Mouse (Mus musculus) limb, embryonic 15.5 days (tissue): Measurements from ENCODE around the gene Dcbld2. TPM values are rescaled to one million over a fixed set of nuclear protein-coding genes. Genes with fewer than 3 reads are reported as not detected.

Experiments
- ATAC-seq: fragments of 200-750 bp; cut with Nextera tagmentation; 2 replicates; pipeline ENCODE4 v1.8.0; 2017; ENCODE audit warnings: low read depth, moderate TSS enrichment; ENCODE audit not compliant: insufficient number of reproducible peaks, low FRiP score, low TSS enrichment
- H3K27ac ChIP-seq: fragments of 300-500 bp; sonication (generic); 2 replicates; pipeline ENCODE4 v1.5.1; 2015; ENCODE audit warnings: moderate library complexity, mild to moderate bottlenecking, inconsistent platforms
- H3K27me3 ChIP-seq: fragments of 300-500 bp; sonication (generic); 2 replicates; pipeline ENCODE4 v1.6.1; 2015; ENCODE audit warnings: inconsistent platforms
- H3K36me3 ChIP-seq: fragments of 300-500 bp; sonication (generic); 2 replicates; pipeline ENCODE4 v1.6.1; 2015; ENCODE audit warnings: inconsistent platforms
- H3K4me1 ChIP-seq: fragments of 300-500 bp; sonication (generic); 2 replicates; pipeline ENCODE4 v1.6.1; 2015; ENCODE audit warnings: inconsistent platforms
- H3K4me2 ChIP-seq: fragments of 300-500 bp; sonication (generic); 2 replicates; pipeline ENCODE4 v1.6.1; 2015; ENCODE audit warnings: mild to moderate bottlenecking, inconsistent platforms
- H3K4me3 ChIP-seq: fragments of 300-500 bp; sonication (generic); 2 replicates; pipeline ENCODE4 v1.5.1; 2015; ENCODE audit warnings: mild to moderate bottlenecking, inconsistent platforms
- H3K9ac ChIP-seq: fragments of 300-500 bp; sonication (generic); 2 replicates; pipeline ENCODE4 v1.6.1; 2015; ENCODE audit warnings: inconsistent platforms
- H3K9me3 ChIP-seq: fragments of 300-500 bp; sonication (generic); 2 replicates; pipeline ENCODE4 v1.6.1; 2016; ENCODE audit warnings: inconsistent platforms
- WGBS: fragments of 180-500 bp; shearing (Covaris S2); methylation state at CpG from one replicate; pipeline ENCODE4 v1.1.7; 2015; 5-methylcytosine and 5-hydroxymethylcytosine counted together
- polyA plus RNA-seq: library from polyadenylated mRNA; unstranded; fragments of >200 nt; fragmentation: Nextera tagmentation; extraction: Ambion mirVana; gene quantifications from 2 replicates; pipeline ENCODE4 v1.2.1, GENCODE M21; 2015

Dcbld2 gene
- polyA plus RNA-seq: 4.7 and 5.5 TPM in 2 replicates

GRCm38 (mm10) chr16:58408062-58408486 is at the start of gene Dcbld2:
Gene Dcbld2, plus strand, starts transcription at chr16:58408443.
- H3K4me2 ChIP-seq: peak within 1 kb of the TSS; percentile 76
- peak within 1 kb of the TSS; percentile 80 for H3K27ac ChIP-seq
- peak within 1 kb of the TSS; percentile 82 for H3K9ac ChIP-seq
- WGBS: under 1% methylated on average over 31 of the region's 32 CpGs
- H3K9me3 ChIP-seq: no peaks in the 10 kb centered on the region
- H3K36me3 ChIP-seq: no peaks in the 10 kb centered on the region
- ATAC-seq: peak; percentile 100
- H3K4me3 ChIP-seq: peak within 1 kb of the TSS; percentile 91
- H3K4me1 ChIP-seq: peaks cover 11% of the 10 kb centered on the region; the same call in 1 of the 2 replicates
- no peaks in the 10 kb centered on the region; the same call in 1 of the 2 replicates for H3K27me3 ChIP-seq

- no peaks in the 10 kb centered on the region for H3K9me3 ChIP-seq
- ATAC-seq: no peak
- no peaks in the 10 kb centered on the region for H3K36me3 ChIP-seq
- H3K4me3 ChIP-seq: no peak overlapping the region
- 28% methylated on average over 1 of the region's 1 CpGs for WGBS
- H3K4me1 ChIP-seq: no peaks in the 10 kb centered on the region
- no peak overlapping the region for H3K9ac ChIP-seq
- no peaks in the 10 kb centered on the region for H3K27me3 ChIP-seq
- H3K27ac ChIP-seq: no peak overlapping the region
- no peak overlapping the region for H3K4me2 ChIP-seq
Observed at GRCm38 (mm10) chr16:58377170-58377569, 31.1 kb upstream of the Dcbld2 start.

- H3K9me3 ChIP-seq: no peaks in the 10 kb centered on the region
- 56% methylated on average over 13 of the region's 13 CpGs for WGBS
- H3K9ac ChIP-seq: no peak overlapping the region
- H3K4me2 ChIP-seq: no peak overlapping the region
- H3K4me3 ChIP-seq: no peak overlapping the region
- H3K36me3 ChIP-seq: no peaks in the 10 kb centered on the region
- H3K27ac ChIP-seq: no peak overlapping the region
- H3K27me3 ChIP-seq: no peaks in the 10 kb centered on the region
- no peak for ATAC-seq
- H3K4me1 ChIP-seq: no peaks in the 10 kb centered on the region
Observed at GRCm38 (mm10) chr16:58377756-58378503, 30.3 kb upstream of the Dcbld2 start.

GRCm38 (mm10) chr16:58386241-58386757 is 21.9 kb upstream of the Dcbld2 start:
- Histone ChIP-seq H3K4me1 (no peaks in the 10 kb centered on the region), H3K9ac (no peak overlapping the region), H3K9me3 (no peaks in the 10 kb centered on the region), H3K4me3 (no peak overlapping the region), H3K4me2 (no peak overlapping the region), H3K27ac (no peak overlapping the region), H3K36me3 (no peaks in the 10 kb centered on the region), H3K27me3 (no peaks in the 10 kb centered on the region)
- WGBS: 82% methylated on average over 4 of the region's 4 CpGs
- ATAC-seq: no peak

GRCm38 (mm10) chr16:58389143-58389755 is 19.0 kb upstream of the Dcbld2 start:
- WGBS: 40% methylated on average over 7 of the region's 7 CpGs

GRCm38 (mm10) chr16:58393036-58393435 is 15.2 kb upstream of the Dcbld2 start:
- Histone ChIP-seq H3K27me3 (no peaks in the 10 kb centered on the region), H3K36me3 (no peaks in the 10 kb centered on the region)
- ATAC-seq: no peak

More at GRCm38 (mm10) chr16:58389143-58389755, 19.0 kb upstream of the Dcbld2 start:
- no peak for ATAC-seq
- H3K27ac ChIP-seq: no peak overlapping the region
- no peak overlapping the region for H3K4me2 ChIP-seq
- no peak overlapping the region for H3K4me3 ChIP-seq
- H3K36me3 ChIP-seq: no peaks in the 10 kb centered on the region
- H3K9me3 ChIP-seq: no peaks in the 10 kb centered on the region
- H3K27me3 ChIP-seq: no peaks in the 10 kb centered on the region
- H3K9ac ChIP-seq: no peak overlapping the region
- no peaks in the 10 kb centered on the region for H3K4me1 ChIP-seq

GRCm38 (mm10) chr16:58394156-58394555 is 14.1 kb upstream of the Dcbld2 start:
- H3K4me1 ChIP-seq: no peaks in the 10 kb centered on the region
- H3K27me3 ChIP-seq: no peaks in the 10 kb centered on the region
- no peaks in the 10 kb centered on the region for H3K9me3 ChIP-seq
- H3K4me3 ChIP-seq: no peak overlapping the region
- 69% methylated on average over 5 of the region's 5 CpGs for WGBS
- no peak overlapping the region for H3K4me2 ChIP-seq
- no peak overlapping the region for H3K27ac ChIP-seq
- no peak overlapping the region for H3K9ac ChIP-seq
- no peaks in the 10 kb centered on the region for H3K36me3 ChIP-seq
- ATAC-seq: no peak

More at GRCm38 (mm10) chr16:58393036-58393435, 15.2 kb upstream of the Dcbld2 start:
- H3K9me3 ChIP-seq: no peaks in the 10 kb centered on the region
- no peak overlapping the region for H3K4me3 ChIP-seq
- no peak overlapping the region for H3K27ac ChIP-seq
- 74% methylated on average over 3 of the region's 3 CpGs for WGBS
- no peak overlapping the region for H3K9ac ChIP-seq
- no peak overlapping the region for H3K4me2 ChIP-seq
- H3K4me1 ChIP-seq: no peaks in the 10 kb centered on the region

- ATAC-seq: no peak
- no peak overlapping the region for H3K4me3 ChIP-seq
- H3K9me3 ChIP-seq: no peaks in the 10 kb centered on the region
- no peak overlapping the region for H3K4me2 ChIP-seq
- no peak overlapping the region for H3K27ac ChIP-seq
- no peaks in the 10 kb centered on the region for H3K27me3 ChIP-seq
- H3K9ac ChIP-seq: no peak overlapping the region
- WGBS: 79% methylated on average over 3 of the region's 3 CpGs
- no peaks in the 10 kb centered on the region for H3K36me3 ChIP-seq
- no peaks in the 10 kb centered on the region for H3K4me1 ChIP-seq
Observed at GRCm38 (mm10) chr16:58398604-58399003, 9.6 kb upstream of the Dcbld2 start.

- no peak overlapping the region for H3K27ac ChIP-seq
- H3K4me1 ChIP-seq: 0 out of 2 replicates have a peak, but pooled peaks cover 4% of the 10 kb centered on the region
- no peaks in the 10 kb centered on the region for H3K36me3 ChIP-seq
- H3K9ac ChIP-seq: no peak overlapping the region
- 88% methylated on average over 2 of the region's 2 CpGs for WGBS
- no peak overlapping the region for H3K4me3 ChIP-seq
- no peaks in the 10 kb centered on the region for H3K27me3 ChIP-seq
- ATAC-seq: no peak
- H3K9me3 ChIP-seq: no peaks in the 10 kb centered on the region
- no peak overlapping the region for H3K4me2 ChIP-seq
Observed at GRCm38 (mm10) chr16:58401079-58401478, 7.2 kb upstream of the Dcbld2 start.

- WGBS: 21% methylated on average over 7 of the region's 7 CpGs
- H3K4me3 ChIP-seq: no peak overlapping the region
- peaks cover 9% of the 10 kb centered on the region; the same call in 1 of the 2 replicates for H3K4me1 ChIP-seq
- H3K9ac ChIP-seq: no peak overlapping the region
- ATAC-seq: no peak
- H3K27me3 ChIP-seq: no peaks in the 10 kb centered on the region; the same call in 1 of the 2 replicates
- no peaks in the 10 kb centered on the region for H3K36me3 ChIP-seq
- no peak overlapping the region for H3K27ac ChIP-seq
- H3K9me3 ChIP-seq: no peaks in the 10 kb centered on the region
- no peak overlapping the region for H3K4me2 ChIP-seq
Observed at GRCm38 (mm10) chr16:58404665-58405064, 3.6 kb upstream of the Dcbld2 start.

GRCm38 (mm10) chr16:58405271-58405670 is 3.0 kb upstream of the Dcbld2 start:
- 73% methylated on average over 4 of the region's 4 CpGs for WGBS
- Histone ChIP-seq H3K4me1 (peaks cover 11% of the 10 kb centered on the region; the same call in 1 of the 2 replicates), H3K4me2 (no peak overlapping the region), H3K27ac (no peak overlapping the region), H3K9ac (no peak overlapping the region), H3K27me3 (no peaks in the 10 kb centered on the region; the same call in 1 of the 2 replicates), H3K9me3 (no peaks in the 10 kb centered on the region), H3K4me3 (no peak overlapping the region), H3K36me3 (no peaks in the 10 kb centered on the region)
- no peak for ATAC-seq
